Mouse (Mus musculus) neural tube, embryonic 14.5 days (tissue): ENCODE results near the gene Dclk1. TPM values are rescaled to one million over a fixed set of nuclear protein-coding genes. Genes with fewer than 3 reads are reported as not detected.

ENCODE experiments used
- ATAC-seq: fragments of 200-750 bp; cut with Nextera tagmentation; 2 replicates; pipeline ENCODE4 v1.8.0; 2017; ENCODE audit warnings: low read depth, mild to moderate bottlenecking, moderate TSS enrichment, moderate library complexity
- H3K27ac ChIP-seq: fragments of 300-500 bp; sonication (generic); 2 replicates; pipeline ENCODE4 v1.5.1; 2014; ENCODE audit warnings: low read depth, mild to moderate bottlenecking, control low read depth, low read length, moderate library complexity, mixed read lengths
- H3K27me3 ChIP-seq: fragments of 300-500 bp; sonication (generic); 2 replicates; pipeline ENCODE4 v1.6.1; 2014; ENCODE audit warnings: low read length; ENCODE audit not compliant: control insufficient read depth, insufficient read depth
- H3K36me3 ChIP-seq: fragments of 300-500 bp; sonication (generic); 2 replicates; pipeline ENCODE4 v1.6.1; 2014; ENCODE audit warnings: low read length, mixed read lengths; ENCODE audit not compliant: control insufficient read depth, insufficient read depth
- H3K4me1 ChIP-seq: fragments of 300-500 bp; sonication (generic); 2 replicates; pipeline ENCODE4 v1.6.1; 2014; ENCODE audit warnings: low read length; ENCODE audit not compliant: control insufficient read depth, insufficient read depth
- H3K4me2 ChIP-seq: fragments of 300-500 bp; sonication (generic); 2 replicates; pipeline ENCODE4 v1.6.1; 2014; ENCODE audit warnings: mild to moderate bottlenecking, low read depth, low read length, control low read depth
- H3K4me3 ChIP-seq: fragments of 300-500 bp; sonication (generic); 2 replicates; pipeline ENCODE4 v1.5.1; 2014; ENCODE audit warnings: low read depth, low read length, control low read depth, mixed read lengths
- H3K9ac ChIP-seq: fragments of 300-500 bp; sonication (generic); replicated peaks from 2 replicates; pipeline ENCODE4 v1.6.1; 2014; ENCODE audit warnings: low read depth, mild to moderate bottlenecking, control low read depth, low read length, mixed read lengths
- H3K9me3 ChIP-seq: fragments of 300-500 bp; sonication (generic); 2 replicates; pipeline ENCODE4 v1.6.1; 2016; ENCODE audit warnings: low read length; ENCODE audit not compliant: control insufficient read depth
- WGBS: fragments of 180-500 bp; shearing (Covaris S2); extraction: QIAGEN DNeasy Blood & Tissue Kit; methylation state at CpG from one replicate; pipeline ENCODE4 v1.1.7; 2014; 5-methylcytosine and 5-hydroxymethylcytosine counted together
- polyA plus RNA-seq: library from polyadenylated mRNA; unstranded; fragments of >200 nt; fragmentation: Nextera tagmentation; extraction: Ambion mirVana; gene quantifications from 2 replicates; pipeline ENCODE4 v1.2.1, GENCODE M21; 2014

Dclk1 gene
- polyA plus RNA-seq, 1 experiment from 2014 or later = 297 TPM

DNA sequence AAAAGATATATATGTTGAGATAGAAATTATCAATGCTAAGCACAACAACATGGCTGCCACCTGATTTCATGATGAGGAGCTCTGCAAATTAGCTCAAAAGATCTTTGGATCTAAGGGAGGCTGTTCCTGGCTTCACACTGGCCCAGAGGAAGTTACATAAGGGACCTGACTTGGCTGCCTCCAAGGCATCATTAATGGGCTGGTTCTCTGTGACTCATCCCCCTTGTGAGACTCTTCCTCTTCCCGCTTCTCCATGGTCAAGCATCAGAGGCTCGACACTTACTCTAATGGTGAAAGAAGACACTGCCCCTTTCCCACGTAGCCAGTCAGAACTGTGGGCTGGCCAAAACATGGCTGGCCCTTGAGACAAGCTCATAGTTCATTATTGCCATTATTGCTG lies 209.7 kb downstream of the Dclk1 start:
- Histone ChIP-seq H3K4me3 (no peak overlapping the region), H3K9me3 (no peaks in the 10 kb centered on the region), H3K9ac (no peak overlapping the region), H3K4me1 (no peaks in the 10 kb centered on the region), H3K27me3 (no peaks in the 10 kb centered on the region), H3K27ac (no peak overlapping the region), H3K36me3 (no peaks in the 10 kb centered on the region), H3K4me2 (no peak overlapping the region)
- no peak for ATAC-seq
- 71% methylated on average over 3 of the region's 3 CpGs for WGBS

DNA sequence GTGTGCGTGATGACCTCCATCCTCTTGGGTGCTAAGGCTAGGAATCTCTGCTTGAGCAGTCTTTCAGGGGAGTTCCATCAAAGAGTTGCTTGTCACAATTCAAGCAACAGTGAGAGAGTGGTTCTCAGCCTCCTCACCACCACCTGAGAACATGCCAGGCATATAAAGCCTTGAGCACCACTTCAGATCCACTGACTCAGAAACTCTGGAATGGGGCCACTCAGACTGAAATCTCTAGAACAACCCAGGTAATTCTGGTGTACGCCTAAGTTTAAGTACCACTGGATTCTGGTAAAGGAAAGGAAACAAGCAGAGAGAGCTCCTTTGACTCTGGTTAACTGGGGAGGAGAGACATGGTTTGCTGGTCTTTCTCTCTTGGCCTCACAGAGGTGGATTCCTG lies 210.3 kb downstream of the Dclk1 start:
- H3K9me3 ChIP-seq = no peaks in the 10 kb centered on the region
- ATAC-seq = no peak
- no peak overlapping the region for H3K4me3 ChIP-seq

GRCm38 (mm10) chr3:55461092-55461491 lies 218.9 kb downstream of the Dclk1 start:
- peak; percentile 45 for ATAC-seq
- peaks cover 12% of the 10 kb centered on the region; the same call in 1 of the 2 replicates for H3K4me1 ChIP-seq
- WGBS = 48% methylated on average over 3 of the region's 3 CpGs
- H3K27me3 ChIP-seq = no peaks in the 10 kb centered on the region
- H3K27ac ChIP-seq = peak overlapping the region; percentile 6; the same call in 1 of the 2 replicates
- no peaks in the 10 kb centered on the region for H3K9me3 ChIP-seq
- peak overlapping the region; percentile 48; the same call in 1 of the 2 replicates for H3K4me2 ChIP-seq
- no peak overlapping the region for H3K4me3 ChIP-seq
- no peaks in the 10 kb centered on the region; the same call in 1 of the 2 replicates for H3K36me3 ChIP-seq
- no peak overlapping the region for H3K9ac ChIP-seq

More for the DNA sequence above, 210.3 kb downstream of the Dclk1 start:
- no peaks in the 10 kb centered on the region for H3K27me3 ChIP-seq
- 93% methylated on average over 2 of the region's 2 CpGs for WGBS
- no peak overlapping the region for H3K27ac ChIP-seq
- H3K4me2 ChIP-seq = no peak overlapping the region
- H3K36me3 ChIP-seq = no peaks in the 10 kb centered on the region
- no peaks in the 10 kb centered on the region for H3K4me1 ChIP-seq
- H3K9ac ChIP-seq = no peak overlapping the region

DNA sequence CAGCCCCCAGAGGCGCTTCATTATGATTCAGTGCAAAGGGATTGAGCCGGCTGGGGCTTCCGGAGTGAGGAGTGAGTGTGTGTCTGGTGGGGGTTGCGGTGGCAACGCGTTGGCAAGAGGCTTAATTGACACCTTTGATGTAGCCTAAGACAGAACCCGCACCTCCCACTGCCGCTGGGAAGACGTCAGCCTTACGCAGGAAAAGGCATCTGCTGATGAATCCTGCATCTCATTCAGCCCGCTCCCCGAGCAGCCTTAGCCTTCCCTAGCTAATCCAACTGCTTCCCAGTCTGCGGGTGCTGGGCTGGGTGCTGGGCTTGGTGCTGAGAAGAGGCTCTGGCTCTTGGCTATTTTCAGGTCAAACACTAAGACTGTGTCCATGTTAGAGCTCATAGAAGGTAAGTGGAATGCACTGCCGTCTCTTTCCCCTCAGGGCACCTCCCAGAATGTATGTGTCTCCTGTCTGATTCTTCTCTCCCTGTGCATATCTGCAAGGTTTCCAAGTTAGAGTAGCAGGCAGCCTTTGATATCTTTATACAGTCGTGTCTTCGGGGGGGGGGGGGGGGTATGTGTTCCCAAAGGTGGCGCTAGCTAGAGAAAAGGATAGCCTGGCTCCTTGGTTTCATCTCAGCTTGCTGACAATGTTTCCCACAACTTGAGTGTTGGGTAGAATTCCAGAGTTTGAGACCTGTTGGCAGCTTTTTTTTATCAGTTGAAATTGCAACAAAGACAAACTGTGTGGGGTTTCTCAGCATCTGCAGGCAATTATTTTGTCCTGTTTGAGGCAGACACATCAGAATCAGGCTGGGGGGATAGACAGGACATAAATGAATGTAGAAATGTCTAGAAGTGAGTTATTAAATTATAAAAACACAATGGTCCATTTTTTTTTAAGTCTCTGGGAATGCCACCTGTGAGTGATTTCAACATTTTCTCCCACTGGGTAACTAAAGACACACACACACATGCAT lies 219.8 kb downstream of the Dclk1 start:
- peaks cover 12% of the 10 kb centered on the region; the same call in 1 of the 2 replicates for H3K4me1 ChIP-seq

DNA sequence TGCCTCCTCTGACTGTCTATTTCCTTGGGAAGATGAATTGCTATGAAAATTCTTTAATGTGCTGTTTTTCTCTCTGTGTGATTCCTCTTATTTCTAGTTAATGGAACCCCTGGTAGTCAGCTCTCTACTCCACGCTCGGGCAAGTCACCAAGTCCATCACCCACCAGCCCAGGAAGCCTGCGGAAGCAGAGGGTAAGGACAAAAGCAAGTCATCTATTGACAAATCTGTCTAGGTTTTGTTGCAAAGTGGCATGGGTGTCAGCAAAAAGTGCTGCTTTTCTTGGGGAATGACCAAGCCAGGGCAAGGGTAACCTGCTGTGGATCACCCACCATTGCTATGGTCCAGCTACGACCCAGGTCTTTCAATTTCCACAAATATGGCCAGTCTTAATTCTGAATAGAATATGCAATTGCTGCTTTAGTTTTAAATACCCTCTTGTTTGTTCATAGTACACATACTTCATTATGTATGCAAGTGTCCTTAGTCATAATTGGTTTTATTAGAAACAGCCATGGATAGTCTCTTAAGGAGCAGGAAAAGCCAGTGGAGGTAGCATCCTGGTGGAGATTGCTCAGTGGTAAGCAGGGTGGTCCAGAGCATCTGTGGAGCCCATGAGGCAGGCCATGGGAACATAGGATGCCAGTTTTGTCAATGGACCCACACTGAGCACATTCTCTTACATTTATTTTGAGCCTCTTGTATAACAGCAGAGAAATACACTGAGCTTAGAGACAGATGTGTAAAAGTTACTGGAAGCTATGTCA lies 220.9 kb downstream of the Dclk1 start:
- Histone ChIP-seq H3K4me3 (no peak overlapping the region), H3K27ac (no peak overlapping the region), H3K36me3 (no peaks in the 10 kb centered on the region; the same call in 1 of the 2 replicates), H3K4me1 (peaks cover 12% of the 10 kb centered on the region; the same call in 1 of the 2 replicates), H3K9me3 (no peaks in the 10 kb centered on the region), H3K27me3 (no peaks in the 10 kb centered on the region), H3K4me2 (no peak overlapping the region), H3K9ac (no peak overlapping the region)
- 67% methylated on average over 4 of the region's 4 CpGs for WGBS
- no peak for ATAC-seq

More for the DNA sequence above, 219.8 kb downstream of the Dclk1 start:
- Histone ChIP-seq H3K9ac (peak overlapping the region; percentile 50), H3K36me3 (no peaks in the 10 kb centered on the region; the same call in 1 of the 2 replicates), H3K9me3 (no peaks in the 10 kb centered on the region), H3K27ac (peak overlapping the region; percentile 40), H3K4me3 (peak overlapping the region; percentile 17), H3K27me3 (no peaks in the 10 kb centered on the region), H3K4me2 (peak overlapping the region; percentile 48)
- peak; percentile 91 for ATAC-seq
- WGBS = 2% methylated on average over 17 of the region's 17 CpGs

DNA sequence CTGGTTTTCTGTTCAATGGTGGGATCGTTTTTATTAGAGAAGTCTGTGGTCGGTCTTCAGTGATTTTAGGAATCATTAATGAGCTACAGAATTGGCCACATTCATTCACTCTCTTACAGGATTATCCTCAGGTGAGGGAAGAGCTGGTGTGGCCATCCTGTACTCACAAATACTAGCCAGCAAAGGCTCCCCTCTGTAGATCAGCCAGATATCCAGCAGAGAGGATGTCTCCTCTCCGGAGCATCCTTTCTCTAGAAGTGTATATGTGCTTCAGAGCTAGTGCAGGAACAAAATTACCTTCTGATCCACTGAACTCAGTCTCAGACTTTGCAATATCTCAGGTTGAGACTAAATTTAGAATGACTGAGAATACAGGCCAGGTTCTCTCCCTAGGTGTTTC lies 222.1 kb downstream of the Dclk1 start:
- Histone ChIP-seq H3K36me3 (no peaks in the 10 kb centered on the region; the same call in 1 of the 2 replicates), H3K27me3 (no peaks in the 10 kb centered on the region), H3K4me2 (no peak overlapping the region), H3K4me3 (no peak overlapping the region), H3K4me1 (peaks cover 12% of the 10 kb centered on the region; the same call in 1 of the 2 replicates), H3K9me3 (no peaks in the 10 kb centered on the region), H3K27ac (no peak overlapping the region), H3K9ac (no peak overlapping the region)
- WGBS = 64% methylated on average over 3 of the region's 3 CpGs
- no peak for ATAC-seq

GRCm38 (mm10) chr3:55465785-55466184 lies 223.6 kb downstream of the Dclk1 start:
- Histone ChIP-seq H3K27me3 (no peaks in the 10 kb centered on the region), H3K9ac (no peak overlapping the region), H3K4me1 (peaks cover 12% of the 10 kb centered on the region; the same call in 1 of the 2 replicates), H3K36me3 (no peaks in the 10 kb centered on the region), H3K9me3 (no peaks in the 10 kb centered on the region), H3K27ac (no peak overlapping the region), H3K4me3 (no peak overlapping the region), H3K4me2 (no peak overlapping the region)
- 75% methylated on average over 8 of the region's 8 CpGs for WGBS
- no peak for ATAC-seq

- Histone ChIP-seq H3K4me2 (no peak overlapping the region), H3K36me3 (no peaks in the 10 kb centered on the region), H3K4me3 (no peak overlapping the region), H3K9ac (no peak overlapping the region), H3K9me3 (no peaks in the 10 kb centered on the region), H3K4me1 (peaks cover 8% of the 10 kb centered on the region; the same call in 1 of the 2 replicates), H3K27me3 (no peaks in the 10 kb centered on the region), H3K27ac (no peak overlapping the region)
- ATAC-seq = no peak
- whole genome bisulfite sequencing = 63% methylated on average over 9 of the region's 9 CpGs
These were observed 224.2 kb downstream of the Dclk1 start for GRCm38 (mm10) chr3:55466348-55466747.
